Mouse (Mus musculus): Measurements from ENCODE around the gene Tob2. TPM values are rescaled to one million over a fixed set of nuclear protein-coding genes. Genes with fewer than 3 reads are reported as not detected.

Tob2 gene
- total RNA-seq, 2 experiments from 2014 or later: 103 to 125 TPM

DNA sequence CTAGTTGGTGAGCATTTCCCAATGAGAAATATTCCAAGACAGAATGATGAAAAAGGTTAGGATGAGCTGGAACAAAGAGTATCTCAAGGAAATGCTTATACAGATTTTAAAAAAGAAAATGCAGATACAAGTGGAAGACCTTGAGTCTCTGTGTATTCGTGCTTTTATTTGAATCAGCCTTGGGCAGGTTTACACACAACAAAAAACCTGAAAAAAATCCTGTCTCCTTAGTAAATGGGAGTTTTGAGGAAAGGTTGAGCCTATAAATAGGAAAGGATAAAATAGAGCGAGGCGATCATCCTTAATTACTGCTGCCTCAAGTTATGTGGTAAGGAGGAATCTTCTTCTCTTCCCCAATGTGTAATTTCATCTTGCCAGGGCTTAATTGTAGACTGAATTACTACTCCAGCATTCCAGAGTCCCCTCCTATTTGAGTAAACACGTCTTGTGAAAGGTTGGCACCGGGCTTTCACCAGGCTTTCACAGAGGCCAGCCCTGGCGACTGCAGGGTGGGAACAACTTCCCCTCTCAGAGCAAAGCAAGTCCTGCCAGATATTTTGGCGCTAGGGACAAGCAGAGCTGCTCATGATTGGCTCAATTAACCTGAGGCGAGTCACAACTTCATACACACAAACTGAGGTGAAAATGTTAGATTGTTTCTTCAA lies 2.0 kb upstream of the Tob2 start:
- peak in 1 of 2 experiments; percentile 54 for DNase-seq

DNA sequence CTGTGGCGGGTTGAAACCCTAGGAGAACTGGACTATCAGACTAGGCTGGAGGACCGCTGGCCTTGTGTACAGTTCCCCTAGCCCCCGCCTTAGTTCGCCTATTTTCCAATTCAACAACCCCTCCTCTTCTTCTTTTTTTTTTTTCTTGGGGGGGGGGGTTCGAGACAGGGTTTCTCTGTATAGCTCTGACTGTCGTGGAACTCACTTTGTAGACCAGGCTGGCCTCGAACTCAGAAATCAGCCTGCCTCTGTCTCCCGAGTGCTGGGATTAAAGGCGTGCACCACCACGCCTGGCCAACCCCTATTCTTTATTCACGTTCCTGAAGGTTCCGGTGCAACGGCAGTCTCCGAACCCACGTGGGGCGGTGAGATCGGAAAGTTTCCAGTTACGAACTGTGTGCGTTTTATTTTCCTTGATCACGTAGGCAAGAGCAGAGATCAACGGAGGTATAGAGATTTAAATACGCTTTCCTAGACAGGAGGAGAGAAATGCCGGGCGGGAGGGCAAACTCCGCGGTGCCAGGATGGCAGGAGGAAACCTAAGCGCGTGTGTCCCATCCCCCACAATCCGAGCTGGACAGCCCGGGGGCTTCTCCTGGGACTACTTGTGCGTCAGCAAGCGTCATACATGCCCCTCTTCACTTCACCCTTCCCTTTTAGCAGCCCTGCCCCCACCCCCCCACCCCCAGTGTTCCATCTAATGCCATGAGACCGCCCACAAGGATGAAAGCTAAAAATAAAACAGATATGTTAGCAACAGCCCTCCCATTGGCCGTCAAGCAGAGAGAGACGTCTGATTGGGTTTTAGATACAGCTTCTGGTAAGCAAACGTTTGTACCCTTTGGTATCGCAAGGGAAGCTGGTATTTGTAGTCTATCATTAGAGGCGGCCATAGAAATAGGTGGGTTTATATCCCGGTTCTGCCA lies 997 bp upstream of the Tob2 start:
- DNase-seq: peak; percentile 77 to 82

GRCm38 (mm10) chr15:81858138-81858516 lies 469 bp downstream of the Tob2 start:
- peak; percentile 95 for DNase-seq

DNA sequence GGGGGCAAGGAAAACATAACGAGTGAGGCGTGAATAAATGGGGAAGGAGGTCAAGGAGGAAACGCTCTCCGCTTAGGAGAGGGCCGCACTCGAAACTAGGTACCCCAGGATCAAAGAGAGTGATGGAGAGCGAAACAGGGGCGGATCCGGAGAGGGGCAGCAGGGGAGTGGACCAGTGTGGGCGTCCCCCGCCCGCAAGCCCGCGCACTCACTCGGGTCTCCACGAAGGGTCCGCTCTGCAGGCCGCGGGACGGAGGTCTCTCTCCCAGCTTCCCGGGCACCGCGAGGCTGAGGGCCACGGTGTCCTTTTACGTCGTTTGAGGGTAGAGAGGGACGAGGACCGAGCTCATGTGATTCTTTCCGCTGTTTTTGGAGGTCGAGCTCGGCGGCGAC lies 876 bp downstream of the Tob2 start:
- peak in 1 of 2 experiments; percentile 49 for DNase-seq

GRCm38 (mm10) chr15:81856938-81857723 lies 1.5 kb downstream of the Tob2 start:
- no peak for DNase-seq

GRCm38 (mm10) chr15:81856030-81856790 lies 2.4 kb downstream of the Tob2 start:
- DNase-seq: peak; percentile 92

DNA sequence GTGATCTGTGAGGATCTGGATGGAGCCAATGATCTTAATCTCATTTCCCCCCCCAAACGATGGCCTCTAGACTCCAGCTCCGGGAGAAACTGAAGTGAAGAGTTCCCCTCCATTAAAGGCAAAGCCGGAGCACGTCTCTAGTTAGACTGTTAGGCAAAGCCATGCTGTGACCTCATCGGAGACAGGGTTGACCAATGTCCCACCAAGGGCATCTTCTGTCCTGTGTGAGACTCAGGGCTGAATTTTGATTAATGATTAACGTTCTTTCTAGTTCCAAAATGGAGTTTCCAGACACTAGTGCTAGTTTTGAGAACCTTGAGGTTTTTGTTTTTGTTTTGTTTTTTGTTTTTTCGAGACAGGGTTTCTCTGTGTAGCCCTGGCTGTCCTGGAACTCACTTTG lies 5.5 kb downstream of the Tob2 start:
- DNase-seq: peak; percentile 60 to 74

GRCm38 (mm10) chr15:81852411-81853000 lies 6.1 kb downstream of the Tob2 start:
- peak; percentile 61 to 67 for DNase-seq

GRCm38 (mm10) chr15:81851375-81851774 lies 7.2 kb downstream of the Tob2 start:
- no peak for DNase-seq

GRCm38 (mm10) chr15:81850718-81851117 lies 7.9 kb downstream of the Tob2 start:
- DNase-seq: no peak

DNA sequence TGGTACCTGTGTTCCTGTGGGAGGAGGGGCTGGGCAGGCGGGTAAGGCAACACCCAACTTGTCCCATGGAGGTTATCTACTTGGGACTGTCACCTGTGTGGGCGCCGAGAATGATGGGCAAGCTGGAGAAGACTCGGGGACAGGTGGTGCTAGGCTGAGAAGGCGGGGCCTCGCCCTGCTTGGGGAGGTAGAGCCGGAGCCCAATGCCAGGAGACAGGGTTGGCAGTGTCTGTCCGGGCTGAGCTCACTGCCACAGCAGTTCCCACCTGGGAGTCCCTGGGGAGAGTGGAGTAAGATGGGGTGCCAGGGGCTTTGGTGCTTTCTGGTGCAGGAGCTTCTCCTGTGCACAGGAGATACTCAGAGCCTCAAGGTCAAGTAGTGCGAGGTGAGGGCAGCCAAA lies 9.5 kb downstream of the Tob2 start:
- DNase-seq: no peak

DNA sequence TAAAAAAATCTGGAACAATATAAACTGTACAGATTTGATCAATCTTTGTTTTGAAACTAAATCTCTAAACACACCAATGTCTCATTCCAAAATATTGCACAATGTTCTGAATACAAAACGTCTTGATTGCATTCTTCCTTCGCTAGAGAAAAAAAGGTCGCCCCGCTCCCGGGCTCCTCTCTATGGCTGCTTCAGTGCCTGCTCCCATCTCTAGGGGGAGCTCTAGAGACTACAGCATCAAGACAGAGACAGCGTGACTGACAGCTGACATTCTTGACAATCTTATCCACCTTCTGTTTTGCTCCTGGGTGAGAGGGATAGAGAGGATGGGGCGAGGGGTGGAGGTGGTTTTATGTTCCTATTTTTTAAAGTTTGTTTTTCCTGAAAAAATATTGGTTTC lies 10.3 kb downstream of the Tob2 start:
- DNase-seq: peak; percentile 61 to 76

- DNase-seq: no peak
Observed at GRCm38 (mm10) chr15:81847861-81848260, 10.7 kb downstream of the Tob2 start.

GRCm38 (mm10) chr15:81847161-81847560 lies 11.4 kb downstream of the Tob2 start:
- DNase-seq: no peak

GRCm38 (mm10) chr15:81846755-81847154 lies 11.8 kb downstream of the Tob2 start:
- no peak for DNase-seq

DNA sequence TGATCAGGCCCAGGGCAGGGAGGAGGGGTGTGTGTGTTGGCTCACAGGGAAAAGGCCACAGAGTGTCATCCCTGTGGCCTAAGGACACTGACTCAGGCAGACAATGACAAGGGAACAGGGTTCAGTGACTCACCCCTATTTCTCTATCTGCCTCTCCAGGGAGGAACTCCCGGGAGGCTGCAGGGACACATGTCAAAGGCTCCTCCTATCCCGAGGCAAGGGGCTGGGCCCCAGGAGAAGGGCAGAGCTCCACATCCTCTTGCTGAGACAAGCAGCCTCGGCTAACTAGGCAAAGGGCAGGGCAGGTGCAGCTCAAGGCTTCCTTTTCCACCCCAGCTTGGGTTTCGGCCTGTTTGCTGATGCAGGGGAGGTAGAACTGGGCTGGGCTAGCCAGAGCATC lies 12.9 kb downstream of the Tob2 start:
- DNase-seq: peak; percentile 93 to 94

DNA sequence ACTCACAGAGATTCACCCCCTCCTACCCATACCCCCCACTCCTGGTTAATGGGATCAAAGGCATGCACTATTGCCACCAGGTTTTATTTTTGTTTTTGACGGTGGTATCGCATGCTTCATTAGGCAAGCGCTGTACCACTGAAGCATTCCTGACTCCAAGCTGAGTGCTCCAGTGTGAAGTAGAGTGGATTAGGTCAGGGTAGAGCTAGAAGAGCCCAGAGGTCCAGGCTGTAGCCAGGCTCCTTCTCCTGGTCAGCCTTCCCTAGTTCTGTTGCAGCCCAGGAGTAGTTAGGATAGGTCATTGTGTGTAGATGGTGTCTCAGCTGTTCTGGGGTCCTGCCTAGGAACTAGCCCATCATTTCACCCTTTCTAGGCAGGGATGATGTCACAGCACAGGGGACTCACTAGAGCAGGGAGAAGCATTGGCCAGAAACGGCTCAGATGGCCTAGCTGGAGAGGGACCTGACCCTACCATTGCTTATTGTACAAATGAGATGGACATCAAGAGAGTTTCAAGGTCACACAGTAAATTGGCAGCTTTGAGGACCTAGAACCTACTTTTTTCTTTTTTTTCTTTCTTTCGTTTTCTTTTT lies 13.5 kb downstream of the Tob2 start:
- DNase-seq: no peak

DNA sequence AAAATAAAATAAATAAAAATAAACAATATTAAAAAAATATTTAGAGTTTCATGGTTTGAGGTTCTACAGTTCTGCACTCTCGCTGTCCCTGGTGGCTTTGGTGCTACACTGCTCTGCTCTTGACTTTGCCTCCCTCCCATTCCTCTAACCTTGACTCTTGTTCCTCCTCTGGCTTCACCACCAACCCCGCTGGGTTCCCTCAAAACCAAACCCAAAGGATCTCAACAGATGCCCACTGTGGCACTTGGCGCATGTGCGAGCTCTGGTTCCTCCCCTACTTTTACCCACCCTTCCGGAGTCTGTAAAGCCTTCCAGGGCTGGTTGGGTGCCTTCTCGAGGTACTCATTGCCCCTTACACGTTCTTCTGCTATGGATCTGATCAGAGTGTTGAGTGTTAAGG lies 16.3 kb downstream of the Tob2 start:
- DNase-seq: no peak

DNA sequence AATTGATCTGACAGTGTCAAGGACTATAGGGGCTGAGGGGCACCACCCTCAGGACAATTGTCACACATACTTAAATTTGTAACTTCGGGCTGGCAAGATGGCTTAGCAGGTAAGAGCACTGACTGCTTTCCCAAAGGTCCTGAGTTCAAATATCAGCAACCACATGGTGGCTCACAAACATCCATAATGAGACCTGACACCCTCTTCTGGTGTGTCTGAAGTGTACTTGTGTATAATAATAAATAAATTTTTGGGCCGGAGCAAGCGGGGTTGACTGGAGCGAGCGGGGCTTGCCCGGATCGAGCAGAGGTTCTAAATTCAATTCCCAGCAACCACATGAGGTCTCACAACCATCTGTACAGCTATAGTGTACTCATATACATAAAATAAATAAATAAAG lies 18.3 kb downstream of the Tob2 start:
- DNase-seq: no peak

DNA sequence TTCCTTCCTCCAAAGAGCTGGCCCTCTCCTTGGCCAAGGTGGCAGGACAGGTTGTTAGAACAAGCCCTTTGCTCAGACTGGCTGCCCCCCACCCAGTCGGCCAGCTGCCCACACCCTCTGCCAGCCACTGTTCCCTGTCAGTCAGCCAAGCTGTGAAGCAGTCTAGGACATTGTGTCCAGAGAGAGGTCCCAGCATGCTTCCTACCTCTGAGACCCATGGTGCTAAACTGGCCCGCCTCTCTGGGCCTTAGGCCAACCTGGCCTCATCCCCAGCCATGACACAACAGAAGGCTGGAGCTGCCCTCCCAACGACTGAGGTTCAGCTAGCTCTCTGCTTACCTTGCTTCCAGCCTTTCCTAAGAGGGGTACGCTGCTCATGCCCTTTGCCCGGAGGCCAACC lies 19.0 kb downstream of the Tob2 start:
- DNase-seq: peak; percentile 90 to 91

Data from adrenal gland, postnatal 36 days (tissue).